In genomic region chr16:43889208-43890004, GRCm38 (mm10) we compare ENCODE assay signal across 8 mouse cellular contexts. TPM values are rescaled to one million over a fixed set of nuclear protein-coding genes. Genes with fewer than 3 reads are reported as not detected.
DNase-seq lines count a peak whose midpoint lies in the region; ATAC-seq and TF ChIP-seq lines count a peak whose summit lies in the region.

TSS of gene Ccdc191 (plus strand) at chr16:43889800.

- under 1% methylated on average over 32 of the region's 33 CpGs for whole genome bisulfite sequencing in forebrain, embryonic 16.5 days
- under 1% methylated on average over 33 of the region's 33 CpGs for WGBS in lung, embryonic 14.5 days
- WGBS in olfactory bulb, adult 2 months = under 1% methylated on average over 33 of the region's 33 CpGs
- under 1% methylated on average over 33 of the region's 33 CpGs for WGBS in thymus, adult 2 months

- peak; percentile 98 for ATAC-seq in G1E (ENCODE audit: extremely low read depth, insufficient number of reproducible peaks, low FRiP score, poor library complexity, severe bottlenecking)
- peak; percentile 100 for ATAC-seq in forebrain, embryonic 16.5 days
- ATAC-seq in lung, embryonic 14.5 days (ENCODE audit: insufficient read depth) = peak; percentile 100

- H3K27ac ChIP-seq in forebrain, embryonic 16.5 days (ENCODE audit: low read length) = peak within 1 kb of the TSS; percentile 54
- peak within 1 kb of the TSS; percentile 94 for H3K27ac ChIP-seq in layer of hippocampus, adult 2 months
- peak within 1 kb of the TSS; percentile 77 for H3K27ac ChIP-seq in lung, embryonic 14.5 days (ENCODE audit: low read depth)
- peak within 1 kb of the TSS; percentile 48 for H3K27ac ChIP-seq in olfactory bulb, adult 2 months (ENCODE audit: insufficient read depth, low read depth, low read length)
- H3K27ac ChIP-seq in thymus, adult 2 months (ENCODE audit: control insufficient read depth, insufficient read depth, low read length) = no peak within 1 kb of the TSS

- H3K4me2 ChIP-seq in forebrain, embryonic 16.5 days (ENCODE audit: low read length) = peak within 1 kb of the TSS; percentile 92
- H3K4me2 ChIP-seq in lung, embryonic 14.5 days = peak within 1 kb of the TSS; percentile 76

- peak; percentile 67 for DNase-seq in G1E (ENCODE audit: low spot score)
- peak; percentile 98 to 100 for DNase-seq in cerebellum, adult 18-20 months
- DNase-seq in heart, postnatal 36 days = peak; percentile 97 to 99
- DNase-seq in layer of hippocampus, adult 2 months (ENCODE audit: low spot score in 2 of 2) = peak; percentile 100
- peak; percentile 100 for DNase-seq in lung, embryonic 14.5 days
- peak; percentile 99 for DNase-seq in thymus, adult 2 months

- TF ChIP-seq POLR2A in olfactory bulb, adult 2 months (IDR thresholded peaks at IDR 0.05; ENCODE audit: insufficient read depth, low read depth, low read length) = peak; percentile 65; the same call in 1 of the 2 replicates
- peak; percentile 34; the same call in 1 of the 2 replicates for TF ChIP-seq POLR2A in thymus, adult 2 months (IDR thresholded peaks at IDR 0.05; ENCODE audit: control insufficient read depth, extremely low read depth, insufficient read depth, low read length, poor library complexity)

- peaks cover 24% of the 10 kb centered on the region for H3K4me1 ChIP-seq in G1E (ENCODE audit: insufficient read depth, low read depth, low read length)
- peaks cover 7% of the 10 kb centered on the region for H3K4me1 ChIP-seq in forebrain, embryonic 16.5 days (replicated peaks; ENCODE audit: control insufficient read depth, insufficient read depth, low read length)
- no peaks in the 10 kb centered on the region for H3K4me1 ChIP-seq in lung, embryonic 14.5 days (ENCODE audit: insufficient read depth)
- H3K4me1 ChIP-seq in olfactory bulb, adult 2 months (ENCODE audit: control insufficient read depth, insufficient read depth, low read length) = no peaks in the 10 kb centered on the region
- peaks cover 2% of the 10 kb centered on the region; the same call in 1 of the 2 replicates for H3K4me1 ChIP-seq in thymus, adult 2 months (replicated peaks; ENCODE audit: control insufficient read depth, insufficient read depth, low read length)

- H3K27me3 ChIP-seq in G1E (ENCODE audit: insufficient read depth, low read length) = no peaks in the 10 kb centered on the region
- no peaks in the 10 kb centered on the region for H3K27me3 ChIP-seq in forebrain, embryonic 16.5 days (replicated peaks; ENCODE audit: control insufficient read depth, insufficient read depth, low read length)
- no peaks in the 10 kb centered on the region for H3K27me3 ChIP-seq in lung, embryonic 14.5 days (ENCODE audit: insufficient read depth, low read length)
- H3K27me3 ChIP-seq in thymus, adult 2 months (ENCODE audit: control insufficient read depth, insufficient read depth, low read length) = no peaks in the 10 kb centered on the region

- no peaks in the 10 kb centered on the region for H3K9me3 ChIP-seq in G1E (replicated peaks)
- H3K9me3 ChIP-seq in forebrain, embryonic 16.5 days (ENCODE audit: control insufficient read depth, low read length) = no peaks in the 10 kb centered on the region
- no peaks in the 10 kb centered on the region for H3K9me3 ChIP-seq in lung, embryonic 14.5 days (ENCODE audit: low read depth, low read length)

- peak within 1 kb of the TSS; percentile 80 for H3K4me3 ChIP-seq in G1E (ENCODE audit: low read depth, low read length)
- peak within 1 kb of the TSS; percentile 53 for H3K4me3 ChIP-seq in forebrain, embryonic 16.5 days (replicated peaks; ENCODE audit: low read length)
- H3K4me3 ChIP-seq in layer of hippocampus, adult 2 months = peak within 1 kb of the TSS; percentile 57
- peak within 1 kb of the TSS; percentile 66 for H3K4me3 ChIP-seq in lung, embryonic 14.5 days (ENCODE audit: low read depth, low read length)
- peak within 1 kb of the TSS; percentile 59 for H3K4me3 ChIP-seq in olfactory bulb, adult 2 months (ENCODE audit: insufficient read depth, low read depth, low read length)
- peak within 1 kb of the TSS; percentile 69 for H3K4me3 ChIP-seq in thymus, adult 2 months (ENCODE audit: control insufficient read depth, insufficient read depth, low read length)

- TF ChIP-seq CTCF in G1E (IDR thresholded peaks at IDR 0.05; ENCODE audit: low read depth, low read length) = no peak
- no peak for TF ChIP-seq CTCF in layer of hippocampus, adult 2 months (conservative IDR thresholded peaks at IDR 0.05)
- TF ChIP-seq CTCF in lung, embryonic 14.5 days (IDR thresholded peaks at IDR 0.05; ENCODE audit: low read depth) = no peak
- no peak for TF ChIP-seq CTCF in olfactory bulb, adult 2 months (IDR thresholded peaks at IDR 0.05; ENCODE audit: insufficient read depth, low read depth, low read length)
- TF ChIP-seq CTCF in thymus, adult 2 months (IDR thresholded peaks at IDR 0.05; ENCODE audit: borderline replicate concordance, control insufficient read depth, extremely low read depth, insufficient read depth, low read length, poor library complexity) = no peak

- H3K36me3 ChIP-seq in G1E (replicated peaks) = peaks cover 31% of the 10 kb centered on the region
- no peaks in the 10 kb centered on the region for H3K36me3 ChIP-seq in forebrain, embryonic 16.5 days (ENCODE audit: control insufficient read depth, insufficient read depth)
- H3K36me3 ChIP-seq in lung, embryonic 14.5 days (ENCODE audit: insufficient read depth) = no peaks in the 10 kb centered on the region
- H3K36me3 ChIP-seq in thymus, adult 2 months (ENCODE audit: control insufficient read depth, insufficient read depth, low read length) = no peaks in the 10 kb centered on the region

- peak within 1 kb of the TSS; percentile 74 for H3K9ac ChIP-seq in forebrain, embryonic 16.5 days (replicated peaks; ENCODE audit: low read depth, low read length)
- H3K9ac ChIP-seq in lung, embryonic 14.5 days = peak within 1 kb of the TSS; percentile 76

- intact Hi-C loops in heart, postnatal 36 days (cut with DNase I) = loop anchor here (5.0 kb wide), 2 partner anchors 173 to 1208 kb away; partner anchors contain the start of gene Gramd1c

RNA-seq across cellular contexts. Expression of gene Ccdc191, which starts in this region (rescaled TPM):
- total RNA-seq in G1E (2014; fragmentation: Nextera tagmentation) (16.3 and 22.2 TPM in 2 replicates), G1E (2017) (11.2 and 19.6 TPM in 2 replicates)
- 1.9 and 2.9 TPM in 2 replicates for polyA plus RNA-seq in G1E (2012)
- polyA plus RNA-seq in forebrain, embryonic 16.5 days (2015; fragmentation: Nextera tagmentation; extraction: Ambion mirVana) = 8.3 and 9.3 TPM in 2 replicates
- 1 to 10 TPM; 2.4 to 3.7 TPM for total RNA-seq in heart, postnatal 36 days (2021)
- 1 to 10 TPM; 4.8 to 5.1 TPM for total RNA-seq in layer of hippocampus, adult 2 months (2021)
- 7.6 and 10.5 TPM in 2 replicates for polyA plus RNA-seq in lung, embryonic 14.5 days (2014; fragmentation: Nextera tagmentation; extraction: Ambion mirVana)
- polyA plus RNA-seq in olfactory bulb, adult 2 months (2012; ENCODE audit: insufficient read depth, insufficient read length, low replicate concordance, missing spikeins) = not detected in 2 replicates
- polyA plus RNA-seq in thymus, adult 2 months (2012; rRNA removed) = 1.0 and 1.3 TPM in 2 replicates
